Mouse (Mus musculus) brown adipose tissue, adult 24 weeks (tissue): ENCODE measurements around the gene Nckap5. TPM values are rescaled to one million over a fixed set of nuclear protein-coding genes. Genes with fewer than 3 reads are reported as not detected.

Experiments used
- H3K27ac ChIP-seq: fragments of 200-500 bp; replicated peaks from 2 replicates; pipeline ENCODE4 v1.5.1; 2012; ENCODE audit warnings: low read depth, mild to moderate bottlenecking, low read length
- H3K4me1 ChIP-seq: fragments of 200-500 bp; 2 replicates; pipeline ENCODE4 v1.6.1; 2012; ENCODE audit warnings: low read length, mixed read lengths; ENCODE audit not compliant: control insufficient read depth, insufficient read depth, insufficient read length
- H3K4me3 ChIP-seq: fragments of 200-500 bp; 2 replicates; pipeline ENCODE4 v1.5.1; 2012; ENCODE audit warnings: low read depth, mild to moderate bottlenecking, low read length, moderate library complexity; ENCODE audit not compliant: insufficient read depth
- polyA plus RNA-seq: library from polyadenylated mRNA; stranded (reverse); fragments of >200 nt; gene quantifications from 2 replicates; pipeline ENCODE4 v1.2.4, GENCODE M21; 2012; ENCODE audit not compliant: missing spikeins, insufficient read depth, insufficient read length

The Nckap5 gene
- polyA plus RNA-seq, result 0.33 and 1.4 TPM in 2 replicates

- H3K27ac ChIP-seq, result no peak within 1 kb of the TSS
- peak within 1 kb of the TSS; percentile 21 for H3K4me3 ChIP-seq
- H3K4me1 ChIP-seq, result no peaks in the 10 kb centered on the region
These were observed at the start of gene Nckap5 for GRCm38 (mm10) chr1:126830031-126830927. TSS of gene Nckap5 (minus strand) at chr1:126830799.

GRCm38 (mm10) chr1:126877495-126877894 is 46.9 kb upstream of the Nckap5 start:
- no peak overlapping the region for H3K4me3 ChIP-seq
- H3K27ac ChIP-seq, result no peak overlapping the region
- no peaks in the 10 kb centered on the region for H3K4me1 ChIP-seq

GRCm38 (mm10) chr1:126868372-126868771 is 37.8 kb upstream of the Nckap5 start:
- no peak overlapping the region for H3K27ac ChIP-seq
- H3K4me3 ChIP-seq, result no peak overlapping the region
- H3K4me1 ChIP-seq, result no peaks in the 10 kb centered on the region

GRCm38 (mm10) chr1:126867912-126868311 is 37.3 kb upstream of the Nckap5 start:
- Histone ChIP-seq H3K4me1 (no peaks in the 10 kb centered on the region), H3K27ac (no peak overlapping the region), H3K4me3 (no peak overlapping the region)

- Histone ChIP-seq H3K4me1 (no peaks in the 10 kb centered on the region), H3K4me3 (no peak overlapping the region), H3K27ac (no peak overlapping the region)
These were observed 35.0 kb upstream of the Nckap5 start for GRCm38 (mm10) chr1:126865591-126866086.

GRCm38 (mm10) chr1:126861816-126862215 is 31.2 kb upstream of the Nckap5 start:
- Histone ChIP-seq H3K27ac (no peak overlapping the region), H3K4me1 (no peaks in the 10 kb centered on the region)

GRCm38 (mm10) chr1:126860537-126860936 is 29.9 kb upstream of the Nckap5 start:
- H3K4me1 ChIP-seq, result no peaks in the 10 kb centered on the region
- H3K27ac ChIP-seq, result no peak overlapping the region
- H3K4me3 ChIP-seq, result no peak overlapping the region

More at GRCm38 (mm10) chr1:126861816-126862215, 31.2 kb upstream of the Nckap5 start:
- H3K4me3 ChIP-seq, result no peak overlapping the region

- Histone ChIP-seq H3K4me3 (no peak overlapping the region), H3K27ac (no peak overlapping the region), H3K4me1 (no peaks in the 10 kb centered on the region)
These were observed 18.9 kb upstream of the Nckap5 start for GRCm38 (mm10) chr1:126849481-126849880.

GRCm38 (mm10) chr1:126846317-126846716 is 15.7 kb upstream of the Nckap5 start:
- no peaks in the 10 kb centered on the region for H3K4me1 ChIP-seq
- no peak overlapping the region for H3K4me3 ChIP-seq
- no peak overlapping the region for H3K27ac ChIP-seq

- no peak overlapping the region for H3K27ac ChIP-seq
- no peaks in the 10 kb centered on the region for H3K4me1 ChIP-seq
- no peak overlapping the region for H3K4me3 ChIP-seq
These were observed 2.3 kb upstream of the Nckap5 start for GRCm38 (mm10) chr1:126832885-126833284.

- H3K4me3 ChIP-seq, result no peak overlapping the region
- no peak overlapping the region for H3K27ac ChIP-seq
- no peaks in the 10 kb centered on the region for H3K4me1 ChIP-seq
These were observed 1.6 kb downstream of the Nckap5 start for GRCm38 (mm10) chr1:126829031-126829430.

GRCm38 (mm10) chr1:126824841-126825240 is 5.8 kb downstream of the Nckap5 start:
- no peaks in the 10 kb centered on the region for H3K4me1 ChIP-seq
- H3K4me3 ChIP-seq, result no peak overlapping the region
- H3K27ac ChIP-seq, result no peak overlapping the region

GRCm38 (mm10) chr1:126822246-126822645 is 8.4 kb downstream of the Nckap5 start:
- no peak overlapping the region for H3K27ac ChIP-seq
- peaks cover 3% of the 10 kb centered on the region; the same call in 1 of the 2 replicates for H3K4me1 ChIP-seq
- no peak overlapping the region for H3K4me3 ChIP-seq

- Histone ChIP-seq H3K27ac (0 out of 2 replicates have a peak overlapping the region, but pooled peaks have one; percentile 25), H3K4me3 (no peak overlapping the region; the same call in 1 of the 2 replicates), H3K4me1 (peaks cover 3% of the 10 kb centered on the region; the same call in 1 of the 2 replicates)
These were observed 13.1 kb downstream of the Nckap5 start for GRCm38 (mm10) chr1:126817381-126818034.

- Histone ChIP-seq H3K27ac (no peak overlapping the region), H3K4me3 (no peak overlapping the region), H3K4me1 (no peaks in the 10 kb centered on the region)
These were observed 23.5 kb downstream of the Nckap5 start for GRCm38 (mm10) chr1:126806994-126807611.
